Mouse (Mus musculus) erythroid progenitor cell, adult 5-6 weeks (primary cell): ENCODE results near the gene Fbxo28. TPM values are rescaled to one million over a fixed set of nuclear protein-coding genes. Genes with fewer than 3 reads are reported as not detected.

Experiments
- total RNA-seq, 2 experiments: library from RNA; stranded (forward) in 1 of 2; stranded (reverse) in 1 of 2; fragments of 150-400 nt in 1 of 2; fragments of 186-747, 209-891 nt in 1 of 2; gene quantifications; 2 replicates each; pipeline versions ENCODE4 v1.2.3 to v1.2.4; 2015 to 2017; ENCODE audit warnings: low replicate concordance in 2 of 2

Gene Fbxo28
- total RNA-seq, 2 experiments from 2014 or later = 7.8 to 13.0 TPM

Other genes with a start within 250 kb of the Fbxo28 start
- 54.5 and 62.7 TPM in 2 replicates for gene Srp9, start 216.9 kb downstream of the Fbxo28 start, total RNA-seq (2015; ENCODE audit: low replicate concordance)
- gene Srp9, start 216.9 kb downstream of the Fbxo28 start, total RNA-seq (2017; ENCODE audit: low replicate concordance) = 24.2 and 58.1 TPM in 2 replicates
- gene Vmn1r1, start 177.1 kb downstream of the Fbxo28 start, total RNA-seq (2015; ENCODE audit: low replicate concordance) = not detected in 2 replicates
- gene Vmn1r1, start 177.1 kb downstream of the Fbxo28 start, total RNA-seq (2017; ENCODE audit: low replicate concordance) = not detected in 2 replicates
- 70.3 and 79.2 TPM in 2 replicates for gene Degs1, start 58.8 kb downstream of the Fbxo28 start, total RNA-seq (2015; ENCODE audit: low replicate concordance)
- gene Degs1, start 58.8 kb downstream of the Fbxo28 start, total RNA-seq (2017; ENCODE audit: low replicate concordance) = 31.8 and 33.1 TPM in 2 replicates
- gene Trp53bp2, start 67.5 kb upstream of the Fbxo28 start, total RNA-seq (2015; ENCODE audit: low replicate concordance) = 5.4 and 5.9 TPM in 2 replicates
- gene Trp53bp2, start 67.5 kb upstream of the Fbxo28 start, total RNA-seq (2017; ENCODE audit: low replicate concordance) = 3.3 and 10.8 TPM in 2 replicates
- gene Capn2, start 176.0 kb upstream of the Fbxo28 start, total RNA-seq (2015; ENCODE audit: low replicate concordance) = 15.5 and 17.2 TPM in 2 replicates
- gene Capn2, start 176.0 kb upstream of the Fbxo28 start, total RNA-seq (2017; ENCODE audit: low replicate concordance) = 6.7 and 15.0 TPM in 2 replicates
- gene Capn8, start 223.4 kb upstream of the Fbxo28 start, total RNA-seq (2015; ENCODE audit: low replicate concordance) = not detected in 2 replicates
- gene Capn8, start 223.4 kb upstream of the Fbxo28 start, total RNA-seq (2017; ENCODE audit: low replicate concordance) = not detected in 2 replicates